Mouse (Mus musculus): Measurements from ENCODE around the gene Igf2. TPM values are rescaled to one million over a fixed set of nuclear protein-coding genes. Genes with fewer than 3 reads are reported as not detected.

The Igf2 gene
- total RNA-seq (2014; rRNA removed) (369 and 380 TPM in 2 replicates), polyA plus RNA-seq (2015; fragmentation: Nextera tagmentation; extraction: Ambion mirVana) (195 and 213 TPM in 2 replicates)

- peaks cover 46% of the 10 kb centered on the region for H3K27me3 ChIP-seq (ENCODE audit: insufficient read depth, low read length)
Observed at GRCm38 (mm10) chr7:142666659-142667058, at the start of gene Igf2. Gene Igf2, minus strand, starts transcription at chr7:142666816.

GRCm38 (mm10) chr7:142714783-142715498, 48.3 kb upstream of the Igf2 start:
- DNase-seq (ENCODE audit: low spot score) (peak; percentile 69), ATAC-seq (ENCODE audit: low FRiP score) (no peak)
- WGBS, result 17% methylated on average over 8 of the region's 8 CpGs

More at GRCm38 (mm10) chr7:142666659-142667058, at the start of gene Igf2:
- 69% methylated on average over 2 of the region's 2 CpGs for WGBS
- H3K9ac ChIP-seq (replicated peaks; ENCODE audit: low read length, poor library complexity, severe bottlenecking), result no peak within 1 kb of the TSS
- no peak for DNase-seq (ENCODE audit: low spot score)
- no peak within 1 kb of the TSS for H3K27ac ChIP-seq (ENCODE audit: low read depth, low read length)
- no peak for ATAC-seq (ENCODE audit: low FRiP score)
- H3K4me2 ChIP-seq (ENCODE audit: low read depth, low read length, poor library complexity, severe bottlenecking), result no peak within 1 kb of the TSS
- TF ChIP-seq CTCF (IDR thresholded peaks at IDR 0.05), result no peak
- H3K36me3 ChIP-seq (ENCODE audit: insufficient read depth, low read length), result no peaks in the 10 kb centered on the region
- H3K4me3 ChIP-seq (ENCODE audit: low read depth, low read length), result no peak within 1 kb of the TSS
- no peaks in the 10 kb centered on the region for H3K9me3 ChIP-seq (ENCODE audit: low read length)
- no peaks in the 10 kb centered on the region for H3K4me1 ChIP-seq (ENCODE audit: insufficient read depth, low read length)

DNA sequence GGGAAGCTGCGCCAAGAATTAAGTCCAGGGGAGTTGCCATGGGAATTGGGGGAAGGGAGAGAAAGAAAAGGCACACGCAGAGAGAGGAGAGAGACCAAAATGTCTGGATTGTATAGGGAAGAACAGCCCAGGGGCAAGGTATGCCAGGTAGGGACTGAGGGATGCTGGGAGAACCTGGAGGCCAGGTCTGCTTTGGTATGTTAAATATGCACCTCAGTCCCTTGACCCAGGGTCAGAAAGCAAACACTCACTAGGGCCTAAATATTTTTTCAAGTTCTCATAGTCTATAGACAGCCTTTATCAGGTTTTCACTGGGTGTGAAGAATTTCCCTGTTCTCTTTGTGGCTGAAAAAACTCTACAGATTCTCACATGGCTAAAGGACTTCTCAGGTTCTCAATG, 40.3 kb upstream of the Igf2 start:
- Histone ChIP-seq H3K9me3 (ENCODE audit: low read length) (no peaks in the 10 kb centered on the region), H3K27ac (ENCODE audit: low read depth, low read length) (no peak overlapping the region), H3K9ac (replicated peaks; ENCODE audit: low read length, poor library complexity, severe bottlenecking) (no peak overlapping the region), H3K4me3 (ENCODE audit: low read depth, low read length) (no peak overlapping the region), H3K4me1 (ENCODE audit: insufficient read depth, low read length) (no peaks in the 10 kb centered on the region), H3K4me2 (ENCODE audit: low read depth, low read length, poor library complexity, severe bottlenecking) (no peak overlapping the region), H3K36me3 (ENCODE audit: insufficient read depth, low read length) (no peaks in the 10 kb centered on the region), H3K27me3 (ENCODE audit: insufficient read depth, low read length) (no peaks in the 10 kb centered on the region)
- no peak for TF ChIP-seq CTCF (IDR thresholded peaks at IDR 0.05)
- DNase-seq (ENCODE audit: low spot score) (no peak), ATAC-seq (ENCODE audit: low FRiP score) (no peak)
- 80% methylated on average over 2 of the region's 2 CpGs for WGBS

More at GRCm38 (mm10) chr7:142714783-142715498, 48.3 kb upstream of the Igf2 start:
- Histone ChIP-seq H3K9ac (replicated peaks; ENCODE audit: low read length, poor library complexity, severe bottlenecking) (peak overlapping the region; percentile 51), H3K27ac (ENCODE audit: low read depth, low read length) (no peak overlapping the region), H3K4me2 (ENCODE audit: low read depth, low read length, poor library complexity, severe bottlenecking) (peak overlapping the region; percentile 45), H3K4me1 (ENCODE audit: insufficient read depth, low read length) (no peaks in the 10 kb centered on the region; the same call in 1 of the 2 replicates), H3K27me3 (ENCODE audit: insufficient read depth, low read length) (no peaks in the 10 kb centered on the region), H3K4me3 (ENCODE audit: low read depth, low read length) (peak overlapping the region; percentile 21), H3K9me3 (ENCODE audit: low read length) (no peaks in the 10 kb centered on the region), H3K36me3 (ENCODE audit: insufficient read depth, low read length) (no peaks in the 10 kb centered on the region)
- TF ChIP-seq CTCF (IDR thresholded peaks at IDR 0.05), result peak; percentile 91

GRCm38 (mm10) chr7:142699334-142699860, 32.8 kb upstream of the Igf2 start:
- no peak for ATAC-seq (ENCODE audit: low FRiP score)
- Histone ChIP-seq H3K36me3 (ENCODE audit: insufficient read depth, low read length) (no peaks in the 10 kb centered on the region), H3K4me1 (ENCODE audit: insufficient read depth, low read length) (no peaks in the 10 kb centered on the region), H3K27ac (ENCODE audit: low read depth, low read length) (no peak overlapping the region), H3K9me3 (ENCODE audit: low read length) (no peaks in the 10 kb centered on the region), H3K27me3 (ENCODE audit: insufficient read depth, low read length) (no peaks in the 10 kb centered on the region), H3K9ac (replicated peaks; ENCODE audit: low read length, poor library complexity, severe bottlenecking) (no peak overlapping the region), H3K4me3 (ENCODE audit: low read depth, low read length) (no peak overlapping the region), H3K4me2 (ENCODE audit: low read depth, low read length, poor library complexity, severe bottlenecking) (no peak overlapping the region)
- WGBS, result 73% methylated on average over 5 of the region's 5 CpGs
- DNase-seq (ENCODE audit: low spot score), result peak; percentile 11
- TF ChIP-seq CTCF (IDR thresholded peaks at IDR 0.05), result no peak

- 88% methylated on average over 3 of the region's 3 CpGs for WGBS
- Histone ChIP-seq H3K27me3 (ENCODE audit: insufficient read depth, low read length) (no peaks in the 10 kb centered on the region), H3K9me3 (ENCODE audit: low read length) (no peaks in the 10 kb centered on the region), H3K9ac (replicated peaks; ENCODE audit: low read length, poor library complexity, severe bottlenecking) (no peak overlapping the region), H3K4me3 (ENCODE audit: low read depth, low read length) (no peak overlapping the region), H3K4me1 (ENCODE audit: insufficient read depth, low read length) (no peaks in the 10 kb centered on the region), H3K36me3 (ENCODE audit: insufficient read depth, low read length) (no peaks in the 10 kb centered on the region), H3K4me2 (ENCODE audit: low read depth, low read length, poor library complexity, severe bottlenecking) (no peak overlapping the region), H3K27ac (ENCODE audit: low read depth, low read length) (no peak overlapping the region)
- TF ChIP-seq CTCF (IDR thresholded peaks at IDR 0.05), result no peak
- ATAC-seq (ENCODE audit: low FRiP score), result no peak
- no peak for DNase-seq (ENCODE audit: low spot score)
Observed at GRCm38 (mm10) chr7:142678611-142679010, 12.0 kb upstream of the Igf2 start.

DNA sequence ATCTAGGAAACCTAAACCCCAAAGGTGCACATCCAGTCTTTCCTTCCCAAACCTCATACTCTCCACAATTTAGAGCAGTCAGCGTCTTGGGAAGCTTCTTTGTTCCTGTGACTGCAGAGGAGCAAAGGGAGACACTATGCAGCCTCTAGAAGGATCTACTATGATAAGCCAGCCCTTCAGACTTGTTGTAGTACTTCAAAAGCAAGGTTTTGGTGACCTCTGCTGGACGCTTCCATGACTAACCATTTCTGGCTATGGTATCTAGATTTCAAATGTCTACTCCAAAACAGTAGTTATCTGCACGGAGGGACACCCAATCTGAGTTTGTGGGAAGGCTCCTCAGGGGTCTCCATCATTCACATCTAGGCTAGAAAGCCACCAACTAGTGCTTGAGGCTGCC, 9.0 kb upstream of the Igf2 start:
- H3K36me3 ChIP-seq (ENCODE audit: insufficient read depth, low read length), result no peaks in the 10 kb centered on the region
- no peaks in the 10 kb centered on the region for H3K9me3 ChIP-seq (ENCODE audit: low read length)
- no peak for ATAC-seq (ENCODE audit: low FRiP score)
- H3K4me1 ChIP-seq (ENCODE audit: insufficient read depth, low read length), result no peaks in the 10 kb centered on the region
- peak; percentile 78 for TF ChIP-seq CTCF (IDR thresholded peaks at IDR 0.05)
- H3K27me3 ChIP-seq (ENCODE audit: insufficient read depth, low read length), result no peaks in the 10 kb centered on the region
- DNase-seq (ENCODE audit: low spot score), result peak; percentile 90
- H3K9ac ChIP-seq (replicated peaks; ENCODE audit: low read length, poor library complexity, severe bottlenecking), result no peak overlapping the region
- WGBS, result 12% methylated on average over 3 of the region's 3 CpGs
- no peak overlapping the region for H3K27ac ChIP-seq (ENCODE audit: low read depth, low read length)
- no peak overlapping the region for H3K4me3 ChIP-seq (ENCODE audit: low read depth, low read length)
- no peak overlapping the region for H3K4me2 ChIP-seq (ENCODE audit: low read depth, low read length, poor library complexity, severe bottlenecking)

Data from midbrain, postnatal 0 days (tissue).